Mouse (Mus musculus) small intestine, adult 2 months (tissue): ENCODE data around the gene Abcf3.

Experiments used
- CTCF ChIP-seq: fragments of 200-500 bp; IDR thresholded peaks from 2 replicates; pipeline ENCODE4 v1.5.1; 2012; ENCODE audit warnings: low read depth, mild to moderate bottlenecking, control low read depth, inconsistent platforms, low read length, moderate library complexity, mixed read lengths; ENCODE audit not compliant: insufficient replicate concordance, insufficient read length; ENCODE audit errors: extremely low read depth
- POLR2A ChIP-seq: fragments of 200-500 bp; IDR thresholded peaks from 2 replicates; pipeline ENCODE4 v1.6.1; 2012; ENCODE audit warnings: low read depth, mild to moderate bottlenecking, control low read depth, inconsistent platforms, low read length, moderate library complexity

GRCm38 (mm10) chr16:20537601-20538320 lies 10.6 kb upstream of the Abcf3 start:
- TF ChIP-seq POLR2A: no peak
- TF ChIP-seq CTCF: no peak
